Comparison of ENCODE assay signal across 28 mouse cellular contexts in the genomic region with DNA sequence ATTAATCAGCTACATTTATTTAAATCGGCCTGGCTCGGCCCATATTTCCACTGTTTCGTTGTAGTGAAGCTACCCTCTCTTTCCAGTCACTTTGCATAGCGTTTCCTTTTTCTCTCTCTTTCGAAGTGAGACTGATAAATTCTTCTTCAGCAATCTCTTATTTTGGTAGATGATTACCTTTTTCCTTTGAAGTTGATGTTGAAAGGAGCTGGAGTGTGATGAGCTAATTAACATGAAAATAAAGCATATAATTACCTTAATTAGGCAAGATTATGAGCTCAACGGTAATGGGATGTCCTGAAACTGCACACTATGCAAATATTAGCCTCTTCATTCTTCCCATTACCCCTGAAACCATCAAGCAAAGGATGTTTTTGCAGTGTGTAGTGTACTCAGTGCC. TPM values are rescaled to one million over a fixed set of nuclear protein-coding genes. Genes with fewer than 3 reads are reported as not detected.
DNase-seq lines count a peak whose midpoint lies in the region; ATAC-seq lines count a peak whose summit lies in the region.
"Had no signal": no experiment of that assay in that cellular context is flagged by ENCODE, and none has a peak within 500 bp of the region (broad histone marks: within the 10 kb centered on the region; RNA-seq: fewer than 3 reads in every experiment).

No protein-coding gene starts in this region.

- DNase-seq in neural tube, embryonic 10.5 days (ENCODE audit: extremely low spot score, low spot score) = no peak
- no peak for DNase-seq in left cerebral cortex, adult 18-20 months (ENCODE audit: low spot score in 2 of 2)
- DNase-seq in thymus, postnatal 10 days (ENCODE audit: low spot score in 2 of 2) = no peak
- DNase-seq: adrenal gland, postnatal 25 days; B cell, adult 2 months; cerebellum, adult 9-11 months; gastrocnemius, postnatal 25 days; heart, adult 2 months; heart, postnatal 14 days; kidney, adult 2 months; kidney, postnatal 10 days; liver, postnatal 0 days; thymus, adult 18-20 months had no signal

- H3K9ac ChIP-seq in hindbrain, embryonic 13.5 days = no peak overlapping the region
- H3K9ac ChIP-seq in hindbrain, embryonic 12.5 days = no peak overlapping the region
- H3K9ac ChIP-seq in neural tube, embryonic 13.5 days = no peak overlapping the region
- no peak overlapping the region for H3K9ac ChIP-seq in neural tube, embryonic 15.5 days (replicated peaks)
- H3K9ac ChIP-seq: heart, embryonic 13.5 days; liver, postnatal 0 days had no signal

- no peak overlapping the region for H3K4me2 ChIP-seq in hindbrain, embryonic 13.5 days
- H3K4me2 ChIP-seq in hindbrain, embryonic 12.5 days (replicated peaks) = no peak overlapping the region
- H3K4me2 ChIP-seq in neural tube, embryonic 13.5 days = no peak overlapping the region
- no peak overlapping the region for H3K4me2 ChIP-seq in neural tube, embryonic 15.5 days
- H3K4me2 ChIP-seq: heart, embryonic 13.5 days had no signal

- no peaks in the 10 kb centered on the region for H3K36me3 ChIP-seq in hindbrain, embryonic 13.5 days
- H3K36me3 ChIP-seq in hindbrain, embryonic 12.5 days = no peaks in the 10 kb centered on the region
- no peaks in the 10 kb centered on the region for H3K36me3 ChIP-seq in neural tube, embryonic 13.5 days
- no peaks in the 10 kb centered on the region for H3K36me3 ChIP-seq in neural tube, embryonic 15.5 days
- H3K36me3 ChIP-seq: embryonic facial prominence, embryonic 10.5 days; heart, embryonic 13.5 days had no signal

- peak overlapping the region; percentile 58; the same call in 1 of the 2 replicates for H3K27ac ChIP-seq in hindbrain, embryonic 13.5 days
- H3K27ac ChIP-seq in hindbrain, embryonic 12.5 days = no peak overlapping the region
- peak overlapping the region; percentile 63 for H3K27ac ChIP-seq in neural tube, embryonic 13.5 days (replicated peaks)
- H3K27ac ChIP-seq in neural tube, embryonic 15.5 days (replicated peaks) = no peak overlapping the region
- H3K27ac ChIP-seq: embryonic facial prominence, embryonic 10.5 days; heart, adult 2 months; heart, embryonic 13.5 days; macrophage had no signal

- H3K4me3 ChIP-seq in hindbrain, embryonic 13.5 days = no peak overlapping the region
- H3K4me3 ChIP-seq in hindbrain, embryonic 12.5 days = no peak overlapping the region
- no peak overlapping the region for H3K4me3 ChIP-seq in neural tube, embryonic 13.5 days
- H3K4me3 ChIP-seq in neural tube, embryonic 15.5 days (replicated peaks) = no peak overlapping the region
- H3K4me3 ChIP-seq: embryonic facial prominence, embryonic 10.5 days; heart, adult 2 months; heart, embryonic 13.5 days had no signal

- H3K4me1 ChIP-seq in hindbrain, embryonic 13.5 days (replicated peaks) = no peaks in the 10 kb centered on the region
- H3K4me1 ChIP-seq in hindbrain, embryonic 12.5 days = no peaks in the 10 kb centered on the region
- H3K4me1 ChIP-seq in neural tube, embryonic 13.5 days (replicated peaks) = no peaks in the 10 kb centered on the region; the same call in 1 of the 2 replicates
- H3K4me1 ChIP-seq in neural tube, embryonic 15.5 days = peaks cover 8% of the 10 kb centered on the region; the same call in 1 of the 2 replicates
- H3K4me1 ChIP-seq: embryonic facial prominence, embryonic 10.5 days; heart, embryonic 13.5 days had no signal

- no peaks in the 10 kb centered on the region for H3K27me3 ChIP-seq in hindbrain, embryonic 13.5 days
- H3K27me3 ChIP-seq in hindbrain, embryonic 12.5 days = no peaks in the 10 kb centered on the region
- no peaks in the 10 kb centered on the region for H3K27me3 ChIP-seq in neural tube, embryonic 13.5 days
- H3K27me3 ChIP-seq in neural tube, embryonic 15.5 days (replicated peaks) = no peaks in the 10 kb centered on the region
- H3K27me3 ChIP-seq: heart, embryonic 13.5 days had no signal

- no peak for ATAC-seq in hindbrain, embryonic 13.5 days (ENCODE audit: low FRiP score)
- ATAC-seq in hindbrain, embryonic 12.5 days (ENCODE audit: low FRiP score) = no peak
- ATAC-seq in neural tube, embryonic 13.5 days (ENCODE audit: low read depth) = peak; percentile 86
- ATAC-seq in activated CD4-positive, CD25-positive, alpha-beta regulatory T cell, adult 4 months = peak; percentile 34
- peak; percentile 31; the same call in 1 of the 2 replicates for ATAC-seq in neural tube, embryonic 15.5 days (ENCODE audit: low FRiP score)
- ATAC-seq: liver, postnatal 0 days; lung, postnatal 0 days had no signal

- H3K9me3 ChIP-seq in hindbrain, embryonic 13.5 days = no peaks in the 10 kb centered on the region
- no peaks in the 10 kb centered on the region for H3K9me3 ChIP-seq in hindbrain, embryonic 12.5 days (replicated peaks)
- H3K9me3 ChIP-seq in neural tube, embryonic 13.5 days = no peaks in the 10 kb centered on the region
- no peaks in the 10 kb centered on the region for H3K9me3 ChIP-seq in neural tube, embryonic 15.5 days (replicated peaks)
- H3K9me3 ChIP-seq: embryonic facial prominence, embryonic 10.5 days; heart, embryonic 13.5 days had no signal

- WGBS in hindbrain, embryonic 13.5 days = 57% methylated on average over 6 of the region's 6 CpGs
- 75% methylated on average over 6 of the region's 6 CpGs for WGBS in hindbrain, embryonic 12.5 days
- WGBS in neural tube, embryonic 13.5 days = 52% methylated on average over 6 of the region's 6 CpGs
- 36% methylated on average over 6 of the region's 6 CpGs for WGBS in neural tube, embryonic 15.5 days

RNA-seq across cellular contexts. Expression of gene Ctla4, which starts 15.7 kb away (rescaled TPM):
- not detected in 2 replicates for polyA plus RNA-seq in hindbrain, embryonic 13.5 days (2015; fragmentation: Nextera tagmentation; extraction: Ambion mirVana)
- polyA plus RNA-seq in hindbrain, embryonic 12.5 days (2016; fragmentation: Nextera tagmentation; extraction: Ambion mirVana) = not detected in 2 replicates
- polyA plus RNA-seq in neural tube, embryonic 13.5 days (2015; fragmentation: Nextera tagmentation; extraction: Ambion mirVana) = not detected in 2 replicates
- 100 to 1,000 TPM; 242 to 284 TPM for polyA plus RNA-seq in activated CD4-positive, CD25-positive, alpha-beta regulatory T cell, adult 4 months (2017; shearing (Covaris generic))
- polyA plus RNA-seq in neural tube, embryonic 15.5 days (2015; fragmentation: Nextera tagmentation; extraction: Ambion mirVana) = 5.5 TPM in 1 of 2 replicates, not detected in the other
- total RNA-seq in left cerebral cortex, adult 18-20 months (2021) = not detected
- total RNA-seq: gastrocnemius, postnatal 25 days; layer of hippocampus, postnatal 25 days; left cerebral cortex, postnatal 10 days; liver, adult 2 months; midbrain, postnatal 0 days had no signal
- polyA plus RNA-seq: embryonic facial prominence, embryonic 10.5 days; intestine, embryonic 14.5 days; liver, adult 2 months; liver, postnatal 0 days; lung, postnatal 0 days; macrophage; midbrain, postnatal 0 days; stomach, embryonic 16.5 days had no signal

Comparison
In these comparisons a context has a peak if more than half of its experiments do, and no peak if none do; other contexts are left out.
1. H3K27ac ChIP-seq: peak in hindbrain, embryonic 13.5 days (single experiment) and neural tube, embryonic 13.5 days (single experiment); none in hindbrain, embryonic 12.5 days (single experiment) and neural tube, embryonic 15.5 days (single experiment).
2. ATAC-seq: peak in neural tube, embryonic 13.5 days (single experiment), activated CD4-positive, CD25-positive, alpha-beta regulatory T cell, adult 4 months (single experiment) and neural tube, embryonic 15.5 days (single experiment); none in hindbrain, embryonic 13.5 days (single experiment) and hindbrain, embryonic 12.5 days (single experiment).
3. RNA of gene Ctla4, which starts 15.7 kb away (polyA plus RNA-seq): 242 to 284 TPM in activated CD4-positive, CD25-positive, alpha-beta regulatory T cell, adult 4 months; not detected in neural tube, embryonic 13.5 days, not detected in hindbrain, embryonic 13.5 days, not detected in hindbrain, embryonic 12.5 days and 5.5 TPM in neural tube, embryonic 15.5 days; every median in the first group is over 10 times any median in the second.